Mouse (Mus musculus) hindbrain, embryonic 12.5 days (tissue): ENCODE data around the gene Mmrn2. TPM values are rescaled to one million over a fixed set of nuclear protein-coding genes. Genes with fewer than 3 reads are reported as not detected.
A peak's percentile ranks its signal among the peaks of the same experiment; 100 is the strongest.

ENCODE experiments used
- ATAC-seq: fragments of 200-750 bp; cut with Nextera tagmentation; 2 replicates; pipeline ENCODE4 v1.8.0; 2017; ENCODE audit warnings: moderate TSS enrichment; ENCODE audit not compliant: low FRiP score
- H3K27ac ChIP-seq: fragments of 300-500 bp; sonication (generic); 2 replicates; pipeline ENCODE4 v1.5.1; 2016; ENCODE audit warnings: mild to moderate bottlenecking
- H3K27me3 ChIP-seq: fragments of 300-500 bp; sonication (generic); 2 replicates; pipeline ENCODE4 v1.6.1; 2016; ENCODE audit warnings: mild to moderate bottlenecking
- H3K36me3 ChIP-seq: fragments of 300-500 bp; sonication (generic); 2 replicates; pipeline ENCODE4 v1.6.1; 2016; ENCODE audit warnings: mild to moderate bottlenecking
- H3K4me1 ChIP-seq: fragments of 300-500 bp; sonication (generic); 2 replicates; pipeline ENCODE4 v1.6.1; 2016
- H3K4me2 ChIP-seq: fragments of 300-500 bp; sonication (generic); replicated peaks from 2 replicates; pipeline ENCODE4 v1.6.1; 2016; ENCODE audit warnings: mild to moderate bottlenecking
- H3K4me3 ChIP-seq: fragments of 300-500 bp; sonication (generic); 2 replicates; pipeline ENCODE4 v1.5.1; 2016; ENCODE audit warnings: mild to moderate bottlenecking
- H3K9ac ChIP-seq: fragments of 300-500 bp; sonication (generic); 2 replicates; pipeline ENCODE4 v1.6.1; 2016; ENCODE audit warnings: mild to moderate bottlenecking, moderate library complexity
- H3K9me3 ChIP-seq: fragments of 300-500 bp; sonication (generic); replicated peaks from 2 replicates; pipeline ENCODE4 v1.6.1; 2016; ENCODE audit warnings: mild to moderate bottlenecking
- WGBS: fragments of 180-500 bp; shearing (Covaris S2); methylation state at CpG from one replicate; pipeline ENCODE4 v1.1.7; 2016; 5-methylcytosine and 5-hydroxymethylcytosine counted together
- polyA plus RNA-seq: library from polyadenylated mRNA; unstranded; fragments of >200 nt; fragmentation: Nextera tagmentation; extraction: Ambion mirVana; gene quantifications from 2 replicates; pipeline ENCODE4 v1.2.1, GENCODE M21; 2016

Gene Mmrn2
- polyA plus RNA-seq, 1 experiment from 2014 or later: 7.0 TPM

GRCm38 (mm10) chr14:34349007-34349406, 26.3 kb upstream of the Mmrn2 start:
- H3K27ac ChIP-seq: no peak overlapping the region
- H3K4me3 ChIP-seq: no peak overlapping the region
- H3K9me3 ChIP-seq: no peaks in the 10 kb centered on the region
- H3K4me1 ChIP-seq: no peaks in the 10 kb centered on the region
- peaks cover 3% of the 10 kb centered on the region for H3K36me3 ChIP-seq
- WGBS: 88% methylated on average over 8 of the region's 8 CpGs
- no peaks in the 10 kb centered on the region for H3K27me3 ChIP-seq
- H3K9ac ChIP-seq: no peak overlapping the region
- no peak overlapping the region for H3K4me2 ChIP-seq
- ATAC-seq: no peak

DNA sequence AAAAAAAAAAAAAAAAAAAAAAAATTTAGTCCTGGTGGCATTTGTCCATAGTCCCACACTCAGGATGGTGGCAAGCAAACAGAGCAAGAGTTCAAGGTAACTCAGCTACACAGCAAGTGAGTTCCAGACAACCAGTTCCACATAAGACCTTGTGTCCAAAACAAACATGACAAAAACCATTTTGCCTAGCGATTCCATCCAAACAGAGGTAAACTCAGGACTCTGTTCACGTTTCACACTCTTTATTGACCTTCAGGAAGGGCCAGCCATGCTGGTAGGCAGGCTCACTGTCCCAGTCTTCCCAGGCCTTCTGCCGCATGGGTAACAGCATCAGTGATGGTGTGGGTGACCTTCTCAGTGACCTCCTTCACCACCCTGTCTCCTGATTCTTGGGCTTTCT, 23.6 kb upstream of the Mmrn2 start:
- no peak for ATAC-seq
- H3K27ac ChIP-seq: no peak overlapping the region
- no peak overlapping the region for H3K4me3 ChIP-seq
- H3K27me3 ChIP-seq: no peaks in the 10 kb centered on the region
- 58% methylated on average over 3 of the region's 3 CpGs for WGBS
- H3K4me2 ChIP-seq: no peak overlapping the region
- H3K9ac ChIP-seq: no peak overlapping the region
- no peaks in the 10 kb centered on the region for H3K4me1 ChIP-seq
- H3K9me3 ChIP-seq: no peaks in the 10 kb centered on the region
- no peaks in the 10 kb centered on the region for H3K36me3 ChIP-seq

GRCm38 (mm10) chr14:34352523-34352922, 22.7 kb upstream of the Mmrn2 start:
- Histone ChIP-seq H3K9ac (no peak overlapping the region), H3K4me1 (no peaks in the 10 kb centered on the region), H3K4me3 (no peak overlapping the region), H3K27me3 (no peaks in the 10 kb centered on the region), H3K9me3 (no peaks in the 10 kb centered on the region), H3K27ac (no peak overlapping the region), H3K36me3 (no peaks in the 10 kb centered on the region), H3K4me2 (no peak overlapping the region)
- 72% methylated on average over 6 of the region's 6 CpGs for WGBS
- no peak for ATAC-seq

DNA sequence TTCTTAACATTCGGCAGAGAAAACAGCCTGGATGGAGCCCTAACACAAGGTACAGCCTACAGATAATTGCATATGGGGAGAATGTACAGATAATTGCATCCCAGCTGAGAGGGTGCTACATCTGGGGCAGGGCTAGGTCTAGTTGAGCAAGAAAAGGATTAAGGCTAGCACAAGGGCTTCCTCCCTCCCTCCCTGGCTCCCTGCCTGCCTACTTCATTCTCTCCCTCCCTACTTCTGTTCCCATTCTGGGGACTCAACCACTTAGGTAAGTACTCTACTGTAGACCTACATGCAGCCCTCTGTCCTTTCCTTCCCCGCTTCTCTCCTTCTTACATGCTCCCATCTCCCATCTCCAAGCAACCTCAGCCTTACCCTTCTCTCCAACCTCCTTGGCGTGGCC, 21.9 kb upstream of the Mmrn2 start:
- Histone ChIP-seq H3K9ac (no peak overlapping the region), H3K4me3 (no peak overlapping the region), H3K36me3 (no peaks in the 10 kb centered on the region), H3K4me2 (no peak overlapping the region), H3K27me3 (no peaks in the 10 kb centered on the region), H3K9me3 (no peaks in the 10 kb centered on the region), H3K27ac (no peak overlapping the region), H3K4me1 (no peaks in the 10 kb centered on the region)
- WGBS: 96% methylated on average over 3 of the region's 3 CpGs
- ATAC-seq: no peak

- no peaks in the 10 kb centered on the region for H3K27me3 ChIP-seq
- ATAC-seq: no peak
- no peak overlapping the region for H3K9ac ChIP-seq
- H3K27ac ChIP-seq: no peak overlapping the region
- 87% methylated on average over 4 of the region's 4 CpGs for WGBS
- no peak overlapping the region for H3K4me2 ChIP-seq
- no peaks in the 10 kb centered on the region for H3K36me3 ChIP-seq
- H3K4me3 ChIP-seq: no peak overlapping the region
- no peaks in the 10 kb centered on the region for H3K4me1 ChIP-seq
- no peaks in the 10 kb centered on the region for H3K9me3 ChIP-seq
Observed at GRCm38 (mm10) chr14:34354456-34354855, 20.8 kb upstream of the Mmrn2 start.

DNA sequence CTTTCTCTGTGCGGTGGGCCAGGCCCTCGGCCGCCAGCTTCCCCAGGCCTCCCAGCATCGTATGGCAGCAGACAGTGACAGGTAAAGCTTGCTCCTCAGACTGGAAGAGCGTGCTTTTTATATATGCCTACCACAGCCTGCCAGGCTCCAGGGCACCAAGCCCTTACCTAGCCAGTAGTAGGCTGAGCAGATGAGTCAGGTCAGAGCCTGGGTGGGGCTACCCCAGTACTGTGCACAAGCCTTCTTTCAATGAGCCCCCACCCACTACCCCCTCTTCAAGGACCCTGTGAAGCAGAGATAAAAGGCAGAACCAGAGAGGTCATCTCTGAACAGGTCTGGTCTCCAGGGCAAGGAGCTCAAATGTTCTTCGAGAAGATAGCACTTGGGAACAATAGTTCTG, 20.0 kb upstream of the Mmrn2 start, which contains the start of gene Fam25c:
Gene Fam25c (minus strand): TSS at position 133 of the 400 bp plus-strand sequence.
- no peaks in the 10 kb centered on the region for H3K27me3 ChIP-seq
- no peak within 1 kb of the TSS for H3K4me3 ChIP-seq
- no peak within 1 kb of the TSS for H3K27ac ChIP-seq
- 81% methylated on average over 6 of the region's 6 CpGs for WGBS
- ATAC-seq: no peak
- H3K9me3 ChIP-seq: no peaks in the 10 kb centered on the region
- no peak within 1 kb of the TSS for H3K9ac ChIP-seq
- no peaks in the 10 kb centered on the region for H3K4me1 ChIP-seq
- no peak within 1 kb of the TSS for H3K4me2 ChIP-seq
- H3K36me3 ChIP-seq: no peaks in the 10 kb centered on the region

DNA sequence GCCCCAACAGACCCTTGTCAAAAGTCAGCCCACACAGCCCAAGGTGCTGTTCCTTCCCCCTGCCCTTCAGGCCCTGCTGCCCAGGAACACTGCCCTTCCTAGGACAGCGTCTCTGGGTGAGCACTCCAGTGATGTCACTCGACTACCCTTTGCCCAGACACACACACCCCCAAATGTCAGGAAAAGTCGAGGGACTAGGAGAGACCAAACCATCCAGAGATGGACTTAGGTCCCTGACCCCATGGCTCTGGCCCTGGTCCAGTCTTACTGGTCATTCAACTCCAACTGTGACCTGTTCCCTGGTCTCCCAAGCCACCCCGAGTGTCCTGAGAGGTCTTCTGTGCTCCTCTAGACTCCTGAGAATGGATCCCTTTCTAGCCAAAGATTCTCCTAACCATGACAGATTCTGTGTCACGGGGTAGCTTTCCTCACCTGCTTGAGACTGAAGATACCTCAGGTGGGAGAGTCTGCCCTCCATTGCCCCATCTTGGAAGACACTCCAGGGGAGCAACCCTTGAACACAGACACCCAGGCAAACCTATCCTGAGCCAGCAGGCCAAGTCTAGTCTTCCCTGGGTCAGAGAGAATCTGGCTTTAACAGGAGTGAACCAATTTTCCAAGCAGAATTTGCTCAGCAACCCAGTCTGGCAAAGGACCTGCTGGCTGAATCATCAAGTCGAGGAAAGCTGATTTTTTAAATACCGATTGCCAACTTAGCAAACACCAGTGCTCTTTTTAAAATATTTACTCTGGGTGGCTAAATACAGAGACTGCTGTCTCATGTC, 17.4 kb upstream of the Mmrn2 start:
- no peak for ATAC-seq
- 0 out of 2 replicates have a peak, but pooled peaks cover 4% of the 10 kb centered on the region for H3K27me3 ChIP-seq
- no peak overlapping the region for H3K27ac ChIP-seq
- no peaks in the 10 kb centered on the region for H3K36me3 ChIP-seq
- H3K4me2 ChIP-seq: no peak overlapping the region
- no peak overlapping the region for H3K9ac ChIP-seq
- H3K4me1 ChIP-seq: no peaks in the 10 kb centered on the region
- 86% methylated on average over 7 of the region's 7 CpGs for WGBS
- no peaks in the 10 kb centered on the region for H3K9me3 ChIP-seq
- H3K4me3 ChIP-seq: no peak overlapping the region

DNA sequence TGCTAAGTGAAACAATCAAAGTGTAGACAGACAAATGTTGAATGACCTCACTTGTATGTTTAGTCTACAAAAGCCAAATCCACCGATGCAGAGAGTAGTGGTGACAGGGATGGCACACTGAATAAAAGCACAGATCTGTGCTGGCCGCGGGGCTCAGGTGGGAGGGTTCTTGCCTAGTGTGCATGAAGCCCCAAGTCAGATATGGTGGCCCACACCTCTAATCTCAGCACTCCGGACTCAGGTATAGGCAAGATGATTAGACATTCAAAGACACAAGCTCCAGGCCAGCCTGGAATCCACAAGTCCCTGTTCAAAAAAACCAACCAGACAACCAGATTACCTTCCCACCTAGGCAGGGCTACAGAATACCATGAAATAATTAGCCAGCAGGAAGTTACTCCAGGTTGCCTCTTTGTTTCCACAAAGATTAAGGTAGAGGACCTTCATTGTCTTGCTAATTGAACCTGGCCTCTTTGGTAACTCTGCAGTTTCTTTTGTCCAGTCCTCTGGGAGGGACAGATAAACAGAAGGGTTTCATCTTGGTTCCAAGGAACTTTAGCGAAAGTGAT, 15.5 kb upstream of the Mmrn2 start:
- Histone ChIP-seq H3K9ac (no peak overlapping the region), H3K9me3 (no peaks in the 10 kb centered on the region), H3K4me3 (no peak overlapping the region), H3K36me3 (no peaks in the 10 kb centered on the region), H3K27ac (no peak overlapping the region), H3K27me3 (0 out of 2 replicates have a peak, but pooled peaks cover 4% of the 10 kb centered on the region), H3K4me1 (peaks cover 8% of the 10 kb centered on the region; the same call in 1 of the 2 replicates), H3K4me2 (no peak overlapping the region)
- WGBS: 50% methylated on average over 5 of the region's 5 CpGs
- ATAC-seq: no peak

- Histone ChIP-seq H3K9ac (no peak overlapping the region), H3K4me3 (no peak overlapping the region), H3K9me3 (no peaks in the 10 kb centered on the region), H3K4me2 (no peak overlapping the region), H3K4me1 (peaks cover 8% of the 10 kb centered on the region; the same call in 1 of the 2 replicates), H3K27me3 (0 out of 2 replicates have a peak, but pooled peaks cover 4% of the 10 kb centered on the region), H3K36me3 (no peaks in the 10 kb centered on the region), H3K27ac (no peak overlapping the region)
- 34% methylated on average over 6 of the region's 6 CpGs for WGBS
- ATAC-seq: no peak
Observed at GRCm38 (mm10) chr14:34360251-34360650, 15.0 kb upstream of the Mmrn2 start.

DNA sequence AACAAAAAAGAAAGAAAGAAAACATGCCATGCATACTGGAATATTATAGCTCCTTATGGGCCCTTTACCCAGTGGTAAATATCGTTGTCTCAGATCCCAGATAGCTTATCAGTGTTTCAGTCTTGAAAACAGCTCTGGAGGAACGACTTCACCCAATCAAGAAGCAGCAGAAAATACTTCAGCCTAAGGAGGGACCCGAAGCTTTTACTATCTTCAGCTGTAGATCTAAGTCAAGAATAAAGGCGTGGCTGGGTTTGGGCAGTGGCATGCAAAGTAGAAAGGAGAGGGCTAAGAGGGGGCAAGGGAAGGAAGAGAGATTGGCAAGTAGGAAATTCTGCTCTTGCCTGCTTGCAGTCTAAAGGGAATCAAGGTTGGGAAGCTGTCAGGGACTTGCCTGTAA, 13.1 kb upstream of the Mmrn2 start:
- Histone ChIP-seq H3K4me2 (no peak overlapping the region), H3K9me3 (no peaks in the 10 kb centered on the region), H3K27ac (no peak overlapping the region), H3K4me3 (no peak overlapping the region), H3K36me3 (no peaks in the 10 kb centered on the region), H3K27me3 (peaks cover 4% of the 10 kb centered on the region; the same call in 1 of the 2 replicates), H3K4me1 (peaks cover 8% of the 10 kb centered on the region; the same call in 1 of the 2 replicates), H3K9ac (no peak overlapping the region)
- WGBS: 89% methylated on average over 4 of the region's 4 CpGs
- ATAC-seq: no peak

DNA sequence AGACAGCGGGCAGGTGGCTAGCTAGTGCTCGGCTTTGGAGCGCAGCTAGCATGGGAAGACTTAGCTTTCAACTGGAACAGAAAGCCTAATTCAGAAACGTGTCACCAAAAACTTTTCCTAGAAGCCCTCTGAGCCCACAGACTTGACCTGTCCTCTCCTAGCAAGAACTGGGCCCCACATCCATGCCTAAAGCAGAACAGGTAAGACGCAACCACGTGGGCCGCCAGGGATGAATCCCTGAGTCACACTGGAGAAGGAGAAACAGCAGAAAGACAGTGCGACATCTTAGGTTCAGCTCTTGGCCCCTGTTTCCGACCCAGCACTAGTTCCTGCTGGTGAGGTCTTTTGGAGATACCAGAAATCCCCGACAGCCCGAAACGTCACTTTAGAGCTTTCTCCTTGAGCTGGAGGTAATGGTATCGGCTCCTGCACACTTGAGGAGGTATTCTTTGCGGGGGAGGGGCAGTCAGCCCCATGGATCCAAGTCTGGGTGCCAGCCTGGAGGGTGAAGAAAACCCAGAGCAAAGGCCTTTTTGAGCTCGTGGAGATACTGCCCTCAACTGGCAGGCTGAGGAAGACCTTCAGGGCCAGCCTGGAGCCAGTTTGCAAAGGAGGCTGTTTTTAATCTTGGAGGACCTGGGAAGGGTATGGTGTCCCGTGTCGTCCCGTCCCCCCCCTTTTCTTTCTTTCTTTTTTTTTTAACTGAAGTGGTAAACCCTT, 12.4 kb upstream of the Mmrn2 start:
- WGBS: 32% methylated on average over 18 of the region's 18 CpGs
- Histone ChIP-seq H3K36me3 (no peaks in the 10 kb centered on the region), H3K27me3 (peaks cover 4% of the 10 kb centered on the region; the same call in 1 of the 2 replicates), H3K4me1 (peaks cover 8% of the 10 kb centered on the region; the same call in 1 of the 2 replicates), H3K9ac (peak overlapping the region; percentile 63; the same call in 1 of the 2 replicates), H3K4me2 (peak overlapping the region; percentile 71), H3K27ac (no peak overlapping the region), H3K9me3 (no peaks in the 10 kb centered on the region), H3K4me3 (peak overlapping the region; percentile 41)
- ATAC-seq: peak; percentile 40; the same call in 1 of the 2 replicates
